Mouse (Mus musculus) right cerebral cortex, postnatal 14 days (tissue): ENCODE results near the gene Defb13.
"Not testable (repeated sequence)": the region's sequence is repeated elsewhere in the genome, so short reads cannot be mapped to it uniquely, and the experiment has no call there.

Source experiments
- DNase-seq: peaks from one replicate; pipeline ENCODE4 v3.0.0; 2022

Gene Defb13

GRCm38 (mm10) chr8:21946462-21946861 is at the start of gene Defb13:
TSS of gene Defb13 (plus strand) at chr8:21946762.
- DNase-seq, result no peak

GRCm38 (mm10) chr8:21906290-21906689 is 40.3 kb upstream of the Defb13 start, which contains the start of gene Defb11:
TSS of gene Defb11 (minus strand) at chr8:21906412.
- DNase-seq, result not testable (repeated sequence)

- no peak for DNase-seq
These were observed 34.6 kb upstream of the Defb13 start for GRCm38 (mm10) chr8:21911931-21912330.

- DNase-seq, result no peak
These were observed 34.0 kb upstream of the Defb13 start for GRCm38 (mm10) chr8:21912554-21912953.

GRCm38 (mm10) chr8:21915625-21916024 is 30.9 kb upstream of the Defb13 start:
- DNase-seq, result no peak

- DNase-seq, result not testable (repeated sequence)
These were observed 15.8 kb upstream of the Defb13 start for GRCm38 (mm10) chr8:21930754-21931153.

- DNase-seq, result no peak
These were observed 14.0 kb upstream of the Defb13 start, which contains the start of gene Defb15 for GRCm38 (mm10) chr8:21932610-21933009. TSS of gene Defb15 (minus strand) at chr8:21932710.

GRCm38 (mm10) chr8:21938052-21938451 is 8.5 kb upstream of the Defb13 start, which contains the start of gene Defb35:
TSS of gene Defb35 (plus strand) at chr8:21938352.
- not testable (repeated sequence) for DNase-seq

- no peak for DNase-seq
These were observed 902 bp downstream of the Defb13 start for GRCm38 (mm10) chr8:21947311-21948017.

- DNase-seq, result peak; percentile 71
These were observed 8.8 kb downstream of the Defb13 start for GRCm38 (mm10) chr8:21955321-21955720.

- no peak for DNase-seq
These were observed 9.8 kb downstream of the Defb13 start for GRCm38 (mm10) chr8:21956336-21956735.

GRCm38 (mm10) chr8:21958414-21958813 is 11.9 kb downstream of the Defb13 start, which contains the start of gene Fam90a1a:
TSS of gene Fam90a1a (plus strand) at chr8:21958714.
- DNase-seq, result no peak

- DNase-seq, result no peak
These were observed 20.1 kb downstream of the Defb13 start for GRCm38 (mm10) chr8:21966646-21967045.

- no peak for DNase-seq
These were observed 22.9 kb downstream of the Defb13 start, which contains the start of gene Ccdc70 for GRCm38 (mm10) chr8:21969475-21969874. TSS of gene Ccdc70 (plus strand) at chr8:21969775.

- DNase-seq, result peak; percentile 10
These were observed 31.6 kb downstream of the Defb13 start for GRCm38 (mm10) chr8:21978193-21978592.

- DNase-seq, result no peak
These were observed 35.2 kb downstream of the Defb13 start for GRCm38 (mm10) chr8:21981664-21982337.

- peak; percentile 55 for DNase-seq
These were observed 45.6 kb downstream of the Defb13 start for GRCm38 (mm10) chr8:21992184-21992583.

- no peak for DNase-seq
These were observed 48.6 kb downstream of the Defb13 start for GRCm38 (mm10) chr8:21995181-21995580.
